Mouse (Mus musculus): ENCODE measurements around the gene Kank2.
"Not testable (repeated sequence)": the region's sequence is repeated elsewhere in the genome, so short reads cannot be mapped to it uniquely, and the experiment has no call there.

The Kank2 gene

DNA sequence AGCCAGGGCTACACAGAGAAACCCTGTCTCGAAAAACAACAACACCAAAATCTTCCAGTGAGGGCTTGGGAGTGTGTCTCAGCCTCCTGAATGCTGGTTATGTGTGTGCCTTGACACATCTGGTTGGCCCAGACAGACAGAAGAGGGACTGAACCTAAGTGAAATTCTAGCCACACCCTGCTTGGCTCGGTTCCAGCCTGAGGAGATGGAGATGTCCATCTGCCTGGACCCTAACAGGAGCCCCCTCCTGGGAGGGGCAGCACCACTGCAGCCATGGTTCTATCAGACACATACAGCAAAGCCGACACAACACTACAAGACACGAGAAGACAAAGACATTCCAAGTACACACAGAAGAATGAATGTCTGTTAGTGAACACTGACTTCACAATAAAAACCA is 19.6 kb upstream of the Kank2 start:
- no peak for DNase-seq (ENCODE audit: extremely low spot score)

GRCm38 (mm10) chr9:21816716-21817305 is 18.3 kb upstream of the Kank2 start:
- DNase-seq (ENCODE audit: extremely low spot score): no peak

DNA sequence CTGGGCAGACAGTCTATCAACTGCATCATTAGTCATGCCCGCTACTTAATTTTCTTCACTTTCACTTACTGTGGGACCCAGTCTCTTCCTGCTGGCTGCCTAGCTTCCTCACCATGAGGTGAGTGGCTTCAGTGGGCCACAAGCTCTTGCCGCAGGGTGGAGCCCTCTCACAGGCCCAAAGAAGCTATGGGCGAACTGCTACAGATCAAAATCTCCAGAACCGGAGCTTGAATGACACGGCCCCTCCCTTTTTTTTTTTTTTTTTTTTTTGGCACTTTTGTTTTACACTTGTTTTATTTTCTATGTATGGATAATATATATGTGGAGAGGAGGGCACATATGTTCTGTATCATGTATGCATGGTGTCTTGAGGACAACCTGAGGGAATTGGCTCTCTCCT is 12.6 kb upstream of the Kank2 start:
- no peak for DNase-seq (ENCODE audit: extremely low spot score)

- DNase-seq (ENCODE audit: extremely low spot score): no peak
These were observed 10.0 kb upstream of the Kank2 start for GRCm38 (mm10) chr9:21808561-21808960.

DNA sequence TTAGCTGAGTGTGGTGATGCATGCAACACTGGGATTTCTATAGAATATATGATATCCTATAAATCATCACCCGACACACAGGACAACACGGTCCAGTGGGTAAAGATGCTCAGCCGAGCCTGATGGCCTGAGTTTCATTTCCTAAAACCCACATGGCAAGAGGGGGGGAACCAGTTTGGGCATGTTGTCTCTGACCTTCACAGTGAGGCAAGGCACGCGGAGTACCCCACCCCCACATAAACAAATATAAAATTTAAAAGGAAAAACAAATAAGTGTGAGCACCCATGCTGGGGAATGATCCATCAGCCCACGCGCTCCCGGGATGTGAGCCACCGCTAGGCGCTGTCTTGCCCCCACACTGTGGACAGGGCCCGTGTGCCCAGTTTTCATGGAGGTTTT is 8.4 kb upstream of the Kank2 start:
- DNase-seq (ENCODE audit: extremely low spot score): no peak

GRCm38 (mm10) chr9:21806363-21806762 is 7.8 kb upstream of the Kank2 start:
- no peak for DNase-seq (ENCODE audit: extremely low spot score)

DNA sequence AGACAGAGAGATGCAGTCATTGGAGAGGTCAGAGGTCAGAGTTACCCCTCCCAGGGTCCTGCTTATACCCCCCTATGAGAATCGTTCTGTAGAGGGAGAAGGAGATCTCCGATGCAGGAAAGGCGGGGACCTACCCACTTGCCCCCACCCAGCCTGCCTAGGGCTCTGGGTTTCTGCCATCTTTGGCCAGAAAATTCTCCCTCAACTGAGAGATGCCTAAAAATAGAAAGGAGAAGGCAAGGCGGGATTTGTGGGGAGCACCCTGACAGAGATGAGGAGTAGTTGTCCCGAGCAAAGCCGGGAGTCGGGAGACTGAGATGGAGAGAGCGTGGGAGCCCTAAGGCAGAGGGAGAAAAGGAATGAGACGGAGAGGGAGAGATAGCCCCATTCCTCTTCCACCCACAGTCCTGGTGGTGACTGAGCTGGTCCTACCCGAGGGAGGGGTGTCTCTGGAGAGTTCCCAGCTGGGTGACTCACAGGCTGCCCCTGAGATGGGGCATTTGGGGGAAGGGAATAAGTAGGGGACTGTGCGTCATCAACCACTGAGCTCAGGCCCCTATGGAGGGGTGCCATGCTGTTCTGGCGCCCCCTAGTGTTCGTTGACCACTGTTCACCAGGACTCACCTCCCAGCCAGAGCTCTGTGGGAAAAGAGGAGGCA is 5.6 kb upstream of the Kank2 start:
- DNase-seq (ENCODE audit: extremely low spot score): peak; percentile 76

GRCm38 (mm10) chr9:21801591-21801990 is 3.0 kb upstream of the Kank2 start:
- no peak for DNase-seq (ENCODE audit: extremely low spot score)

DNA sequence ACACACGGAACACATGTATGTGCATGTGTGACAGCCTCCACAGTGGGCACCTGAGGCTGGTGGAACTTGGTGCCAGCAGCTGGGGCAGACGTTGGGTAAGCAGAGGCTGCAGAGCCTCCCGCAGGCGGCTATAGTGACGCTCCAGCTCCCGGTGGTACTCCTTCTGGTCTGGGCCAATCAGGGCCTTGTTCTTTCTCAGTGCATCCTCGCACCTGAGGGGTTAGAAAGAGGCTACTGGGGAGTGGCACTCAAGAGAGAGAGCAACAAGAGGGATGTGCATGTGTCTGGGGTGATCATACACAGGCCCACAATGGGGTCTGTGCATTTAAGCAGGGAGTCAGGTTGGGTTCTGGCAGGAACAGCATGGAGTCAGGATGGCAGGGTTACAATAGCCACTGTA is 2.6 kb upstream of the Kank2 start:
- no peak for DNase-seq (ENCODE audit: extremely low spot score)

DNA sequence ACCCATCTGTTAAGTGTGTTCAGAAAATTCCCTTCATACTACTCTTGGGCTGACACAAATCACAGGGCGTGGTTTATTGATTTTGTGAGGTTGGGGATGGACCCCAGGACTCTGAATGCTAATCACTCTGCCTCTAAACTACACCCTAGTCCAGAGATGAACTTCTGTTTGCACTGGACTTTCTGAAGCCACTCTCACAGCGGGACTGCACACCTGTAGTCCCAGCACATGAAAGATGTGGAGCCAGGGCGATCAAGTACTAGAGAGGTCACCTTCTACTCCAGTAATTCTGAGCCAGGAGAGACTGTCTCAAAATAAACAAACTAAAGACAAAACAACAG is 436 bp upstream of the Kank2 start:
- DNase-seq (ENCODE audit: extremely low spot score): no peak

- peak; percentile 85 for DNase-seq (ENCODE audit: extremely low spot score)
These were observed 611 bp downstream of the Kank2 start for GRCm38 (mm10) chr9:21797921-21798344.

GRCm38 (mm10) chr9:21796919-21797318 is 1.6 kb downstream of the Kank2 start:
- no peak for DNase-seq (ENCODE audit: extremely low spot score)

GRCm38 (mm10) chr9:21796259-21796658 is 2.3 kb downstream of the Kank2 start:
- DNase-seq (ENCODE audit: extremely low spot score): no peak

- DNase-seq (ENCODE audit: extremely low spot score): no peak
These were observed 3.0 kb downstream of the Kank2 start for GRCm38 (mm10) chr9:21795579-21795978.

DNA sequence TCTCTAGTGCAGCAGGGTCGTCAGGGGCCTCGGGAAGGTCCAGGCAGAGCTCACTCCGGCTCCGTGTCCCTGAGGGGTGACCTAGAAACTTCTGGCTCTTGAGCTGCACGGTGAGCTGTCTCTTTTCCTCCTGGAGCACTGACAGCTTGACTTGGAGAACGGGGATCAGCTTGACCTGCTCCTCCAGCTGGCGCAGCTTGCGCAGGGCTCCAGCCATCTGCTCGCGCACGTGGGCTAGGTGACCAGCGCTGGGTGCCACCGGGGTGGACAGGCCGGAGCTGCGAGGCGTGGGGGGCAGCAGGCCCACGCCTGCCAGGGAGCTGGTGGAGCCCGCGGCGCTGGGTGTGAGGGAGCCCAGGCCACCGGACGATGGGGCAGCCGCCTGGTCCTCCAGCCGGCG is 3.6 kb downstream of the Kank2 start:
- DNase-seq (ENCODE audit: extremely low spot score): no peak

GRCm38 (mm10) chr9:21794344-21794834 is 4.2 kb downstream of the Kank2 start:
- DNase-seq (ENCODE audit: extremely low spot score): no peak

DNA sequence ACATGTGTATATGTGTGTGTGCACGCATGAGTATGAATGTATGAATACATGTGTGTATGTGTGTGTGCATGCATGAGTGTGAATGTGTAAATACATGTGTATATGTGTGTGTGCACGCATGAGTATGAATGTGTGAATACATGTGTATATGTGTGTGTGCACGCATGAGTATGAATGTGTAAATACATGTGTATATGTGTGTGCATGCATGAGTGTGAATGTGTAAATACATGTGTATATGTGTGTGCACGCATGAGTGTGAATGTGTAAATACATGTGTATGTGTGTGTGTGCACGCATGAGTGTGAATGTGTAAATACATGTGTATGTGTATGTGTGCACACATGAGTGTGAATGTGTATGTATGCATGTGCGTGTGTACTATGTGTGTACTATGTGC is 5.0 kb downstream of the Kank2 start:
- not testable (repeated sequence) for DNase-seq (ENCODE audit: extremely low spot score)

- DNase-seq (ENCODE audit: extremely low spot score): no peak
These were observed 5.9 kb downstream of the Kank2 start for GRCm38 (mm10) chr9:21792644-21793043.

GRCm38 (mm10) chr9:21791861-21792260 is 6.7 kb downstream of the Kank2 start:
- DNase-seq (ENCODE audit: extremely low spot score): no peak

DNA sequence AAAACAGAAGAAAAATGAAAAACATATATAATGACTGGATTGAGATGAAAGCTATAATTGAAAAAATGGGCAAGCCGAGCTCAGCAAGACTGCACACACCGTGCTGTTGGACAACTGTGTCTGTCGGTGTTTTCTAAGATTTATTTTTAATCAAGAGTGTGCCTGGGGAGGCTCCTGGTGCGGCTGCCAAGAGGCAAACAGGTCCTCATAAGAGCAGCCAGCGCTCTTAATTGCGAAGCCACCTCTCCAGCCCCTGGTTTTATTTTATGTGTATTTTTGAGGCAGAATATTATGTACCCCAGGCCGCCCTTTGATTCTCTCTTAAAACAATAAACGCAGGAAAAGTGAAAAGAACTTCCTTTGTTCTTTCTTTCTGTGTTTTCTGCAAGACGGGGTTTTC is 10.3 kb downstream of the Kank2 start:
- DNase-seq (ENCODE audit: extremely low spot score): no peak

- DNase-seq (ENCODE audit: extremely low spot score): no peak
These were observed 10.9 kb downstream of the Kank2 start for GRCm38 (mm10) chr9:21787654-21788053.

DNA sequence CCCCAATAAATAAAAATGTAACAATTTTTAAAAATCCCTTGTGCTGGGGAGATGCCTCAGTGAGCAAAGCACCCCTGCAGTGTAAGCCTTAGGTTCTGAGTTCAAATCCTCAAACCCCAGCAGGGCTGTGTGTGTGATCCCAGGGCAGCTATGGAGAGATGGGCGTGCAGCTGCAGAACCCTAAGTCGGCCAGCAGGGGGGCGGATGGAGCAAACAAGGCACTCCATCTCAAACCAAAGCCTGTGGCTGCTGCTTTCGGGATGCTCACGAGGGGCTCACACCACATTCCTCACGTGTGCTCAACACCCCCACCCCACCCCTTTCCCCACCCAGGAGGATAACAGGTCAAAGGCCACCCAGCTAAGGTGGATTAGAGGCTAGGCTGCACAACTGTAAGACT is 11.6 kb downstream of the Kank2 start:
- peak; percentile 74 for DNase-seq (ENCODE audit: extremely low spot score)

GRCm38 (mm10) chr9:21786309-21786708 is 12.2 kb downstream of the Kank2 start:
- DNase-seq (ENCODE audit: extremely low spot score): not testable (repeated sequence)
